In genomic region chr12:57776290-57776997, GRCm38 (mm10) we compare ENCODE assay signal across 8 mouse cellular contexts.
DNase-seq lines count a peak whose midpoint lies in the region; ATAC-seq and TF ChIP-seq lines count a peak whose summit lies in the region.

No protein-coding gene starts in this region.

- peak; percentile 83 for ATAC-seq in frontal cortex, adult (ENCODE audit: low TSS enrichment)
- ATAC-seq in lung, postnatal 0 days, result no peak
- peak; percentile 19; the same call in 1 of the 2 replicates for ATAC-seq in limb, embryonic 14.5 days (ENCODE audit: low FRiP score, low read depth)
- ATAC-seq in granulocyte monocyte progenitor cell, adult 5-6 weeks (replicated peaks; ENCODE audit: poor library complexity, severe bottlenecking), result no peak

- no peaks in the 10 kb centered on the region for H3K9me3 ChIP-seq in lung, postnatal 0 days (ENCODE audit: low read length)
- H3K9me3 ChIP-seq in limb, embryonic 14.5 days (ENCODE audit: control insufficient read depth, low read length), result no peaks in the 10 kb centered on the region

- 12% methylated on average over 12 of the region's 12 CpGs for WGBS in lung, postnatal 0 days
- WGBS in limb, embryonic 14.5 days, result 8% methylated on average over 12 of the region's 12 CpGs

- H3K4me3 ChIP-seq in lung, postnatal 0 days (ENCODE audit: low read depth, low read length), result no peak overlapping the region
- H3K4me3 ChIP-seq in limb, embryonic 14.5 days (replicated peaks; ENCODE audit: low read length), result no peak overlapping the region

- no peak overlapping the region for H3K4me2 ChIP-seq in lung, postnatal 0 days (replicated peaks; ENCODE audit: low read depth, low read length)
- H3K4me2 ChIP-seq in limb, embryonic 14.5 days (replicated peaks; ENCODE audit: low read depth, low read length, severe bottlenecking), result peak overlapping the region; percentile 19; the same call in 1 of the 2 replicates

- H3K27me3 ChIP-seq in lung, postnatal 0 days (replicated peaks; ENCODE audit: insufficient read depth, low read length), result no peaks in the 10 kb centered on the region
- H3K27me3 ChIP-seq in limb, embryonic 14.5 days (ENCODE audit: control insufficient read depth, insufficient read depth, low read length), result no peaks in the 10 kb centered on the region

- H3K27ac ChIP-seq in lung, postnatal 0 days (ENCODE audit: low read length), result no peak overlapping the region
- no peak overlapping the region for H3K27ac ChIP-seq in limb, embryonic 14.5 days (replicated peaks; ENCODE audit: low read depth, low read length)

- H3K9ac ChIP-seq in lung, postnatal 0 days (replicated peaks; ENCODE audit: low read depth), result no peak overlapping the region
- H3K9ac ChIP-seq in limb, embryonic 14.5 days (ENCODE audit: low read depth, low read length, severe bottlenecking), result no peak overlapping the region

- H3K4me1 ChIP-seq in lung, postnatal 0 days (ENCODE audit: insufficient read depth, low read depth, low read length), result no peaks in the 10 kb centered on the region
- H3K4me1 ChIP-seq in limb, embryonic 14.5 days (ENCODE audit: control insufficient read depth, insufficient read depth, low read length), result no peaks in the 10 kb centered on the region

- TF ChIP-seq EP300 in lung, postnatal 0 days (IDR thresholded peaks at IDR 0.05), result no peak

- no peak for DNase-seq in frontal cortex, postnatal 25 days (ENCODE audit: low spot score in 2 of 2)
- peak; percentile 4 for DNase-seq in lung, postnatal 36 days
- no peak for DNase-seq in lung, postnatal 0 days (ENCODE audit: low spot score)
- peak; percentile 4 for DNase-seq in limb, embryonic 14.5 days (ENCODE audit: low spot score)
- peak; percentile 11 for DNase-seq in telencephalon, adult 2 months (ENCODE audit: low read depth, low spot score)
- DNase-seq in cerebellum, adult 8-10 months, result no peak

- TF ChIP-seq POLR2A in limb, embryonic 14.5 days (IDR thresholded peaks at IDR 0.05; ENCODE audit: borderline replicate concordance, extremely low read depth, insufficient read depth, insufficient read length), result no peak

- no peaks in the 10 kb centered on the region for H3K36me3 ChIP-seq in lung, postnatal 0 days (ENCODE audit: insufficient read depth, low read length)
- H3K36me3 ChIP-seq in limb, embryonic 14.5 days (ENCODE audit: control insufficient read depth, insufficient read depth, low read length), result no peaks in the 10 kb centered on the region

- no peak for TF ChIP-seq CTCF in lung, postnatal 0 days (IDR thresholded peaks at IDR 0.05)

Comparison
In these comparisons a context has a peak if more than half of its experiments do, and no peak if none do; other contexts are left out.
1. DNase-seq: peak in lung, postnatal 36 days (single experiment), limb, embryonic 14.5 days (single experiment) and telencephalon, adult 2 months (single experiment); none in frontal cortex, postnatal 25 days (0 of 2), lung, postnatal 0 days (single experiment) and cerebellum, adult 8-10 months (single experiment).
2. ATAC-seq: peak in frontal cortex, adult (single experiment) and limb, embryonic 14.5 days (single experiment); none in lung, postnatal 0 days (single experiment) and granulocyte monocyte progenitor cell, adult 5-6 weeks (single experiment).